Mouse (Mus musculus) liver (tissue): ENCODE measurements around the gene Fip1l1.

ENCODE experiments used
- DNase-seq: peaks from one replicate; pipeline ENCODE4 v3.0.0-alpha.2; 2020; ENCODE audit warnings: mixed read lengths

The Fip1l1 gene

GRCm38 (mm10) chr5:74617816-74618572, 82.7 kb downstream of the Fip1l1 start:
- DNase-seq = no peak

GRCm38 (mm10) chr5:74618573-74619059, 83.4 kb downstream of the Fip1l1 start:
- DNase-seq = no peak

- no peak for DNase-seq
These were observed 86.6 kb downstream of the Fip1l1 start for GRCm38 (mm10) chr5:74621691-74622470.

GRCm38 (mm10) chr5:74623316-74624000, 88.2 kb downstream of the Fip1l1 start:
- no peak for DNase-seq

GRCm38 (mm10) chr5:74624385-74624784, 89.1 kb downstream of the Fip1l1 start:
- DNase-seq = no peak

GRCm38 (mm10) chr5:74628001-74628400, 92.8 kb downstream of the Fip1l1 start:
- no peak for DNase-seq

- DNase-seq = no peak
These were observed 97.3 kb downstream of the Fip1l1 start for GRCm38 (mm10) chr5:74632369-74633114.

GRCm38 (mm10) chr5:74633453-74633852, 98.2 kb downstream of the Fip1l1 start:
- DNase-seq = no peak

GRCm38 (mm10) chr5:74634391-74634790, 99.1 kb downstream of the Fip1l1 start:
- no peak for DNase-seq

- no peak for DNase-seq
These were observed 104.3 kb downstream of the Fip1l1 start for GRCm38 (mm10) chr5:74639516-74639915.

GRCm38 (mm10) chr5:74640504-74640903, 105.3 kb downstream of the Fip1l1 start:
- no peak for DNase-seq

- no peak for DNase-seq
These were observed 105.8 kb downstream of the Fip1l1 start for GRCm38 (mm10) chr5:74641000-74641399.

- DNase-seq = no peak
These were observed 107.0 kb downstream of the Fip1l1 start for GRCm38 (mm10) chr5:74642291-74642690.

- no peak for DNase-seq
These were observed 112.3 kb downstream of the Fip1l1 start for GRCm38 (mm10) chr5:74647584-74647984.

GRCm38 (mm10) chr5:74648216-74648615, 113.0 kb downstream of the Fip1l1 start:
- no peak for DNase-seq
